Mouse (Mus musculus) gonadal fat pad, adult 2 months (tissue): ENCODE data around the gene Rad51b. TPM values are rescaled to one million over a fixed set of nuclear protein-coding genes. Genes with fewer than 3 reads are reported as not detected.

Experiments
- DNase-seq: peaks from one replicate; pipeline ENCODE4 v3.0.0-alpha.2; 2012; ENCODE audit warnings: low read depth
- polyA plus RNA-seq: library from polyadenylated mRNA; depleted of rRNA; stranded (reverse); fragments of >200 nt; gene quantifications from 2 replicates; pipeline ENCODE4 v1.2.3, GENCODE M21; 2012

Rad51b gene
- polyA plus RNA-seq, 1 experiment = 0.90 TPM

DNA sequence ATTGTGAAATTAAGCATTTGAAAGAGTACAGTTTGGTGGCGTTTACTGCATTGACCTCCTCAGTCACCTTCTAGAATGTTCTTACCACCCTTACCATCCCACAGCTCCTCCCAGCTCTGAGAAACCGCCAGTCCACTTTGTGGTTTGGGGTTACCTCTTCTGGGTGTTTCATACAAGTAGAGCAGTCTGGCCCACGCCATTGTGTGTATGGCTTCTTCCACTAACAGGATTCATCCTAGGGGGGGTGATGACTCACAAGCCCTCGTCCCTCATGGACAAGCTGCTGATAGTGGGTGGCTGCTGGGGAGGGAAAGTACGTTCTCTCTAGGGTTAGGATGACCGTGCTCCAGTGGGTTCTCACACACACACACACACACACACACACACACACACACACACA, 535.5 kb downstream of the Rad51b start:
- DNase-seq = no peak

DNA sequence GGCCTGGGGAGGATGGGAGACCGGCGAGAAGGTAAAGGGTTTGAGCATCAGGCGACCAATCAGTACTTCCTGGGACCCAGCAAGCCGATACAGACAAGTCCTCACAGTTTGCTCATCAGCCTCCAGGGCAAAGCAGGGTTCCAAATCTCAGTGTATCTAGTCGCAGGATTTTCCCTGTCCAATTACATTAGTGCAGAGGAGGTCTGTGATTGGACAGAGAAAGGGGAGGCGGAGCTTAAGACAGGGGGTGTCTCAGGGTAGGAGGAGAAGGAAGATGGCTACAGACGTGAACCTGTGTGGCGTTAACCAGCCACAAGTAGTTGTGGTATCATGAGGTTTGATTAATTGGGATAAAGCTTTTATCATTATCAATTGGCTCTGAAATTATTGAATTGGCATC, 538.4 kb downstream of the Rad51b start:
- no peak for DNase-seq

DNA sequence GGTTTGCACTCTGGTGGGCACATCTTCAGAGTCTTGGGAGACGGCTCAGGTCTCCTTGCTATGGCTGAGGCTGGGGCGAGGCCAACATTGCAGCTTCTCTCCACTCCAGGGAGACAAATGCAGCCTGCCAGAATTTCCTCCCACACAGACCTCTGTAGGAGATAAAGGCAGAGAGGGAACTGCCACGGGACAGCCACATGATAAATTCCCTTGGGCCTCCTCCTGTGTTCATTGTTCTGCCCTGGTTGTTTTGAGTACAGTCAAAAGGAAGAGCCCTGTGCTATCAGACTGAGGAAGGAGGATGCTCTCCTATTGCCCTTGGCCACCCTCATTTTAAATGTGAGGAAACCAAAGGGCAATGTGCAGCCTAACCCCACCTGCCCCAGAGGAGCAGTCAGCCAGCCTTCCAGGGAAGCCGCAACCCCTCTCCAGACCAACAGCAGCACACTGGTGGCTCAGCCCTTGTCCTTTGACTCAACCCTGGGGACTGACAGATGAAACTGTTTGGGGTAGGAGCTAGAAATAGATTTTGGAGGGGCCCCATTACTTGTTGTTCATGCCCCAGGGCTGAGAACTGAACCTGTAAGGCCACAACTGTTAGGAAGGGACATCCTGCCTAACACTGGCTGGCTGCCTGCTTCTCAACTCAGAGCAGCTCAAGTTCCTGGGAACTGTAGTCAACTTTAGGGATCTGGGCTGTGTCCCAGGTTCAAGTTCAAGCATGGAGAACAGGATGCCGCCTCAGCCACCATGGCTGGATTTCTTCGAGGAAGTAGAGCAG, 541.3 kb downstream of the Rad51b start:
- peak; percentile 57 for DNase-seq

DNA sequence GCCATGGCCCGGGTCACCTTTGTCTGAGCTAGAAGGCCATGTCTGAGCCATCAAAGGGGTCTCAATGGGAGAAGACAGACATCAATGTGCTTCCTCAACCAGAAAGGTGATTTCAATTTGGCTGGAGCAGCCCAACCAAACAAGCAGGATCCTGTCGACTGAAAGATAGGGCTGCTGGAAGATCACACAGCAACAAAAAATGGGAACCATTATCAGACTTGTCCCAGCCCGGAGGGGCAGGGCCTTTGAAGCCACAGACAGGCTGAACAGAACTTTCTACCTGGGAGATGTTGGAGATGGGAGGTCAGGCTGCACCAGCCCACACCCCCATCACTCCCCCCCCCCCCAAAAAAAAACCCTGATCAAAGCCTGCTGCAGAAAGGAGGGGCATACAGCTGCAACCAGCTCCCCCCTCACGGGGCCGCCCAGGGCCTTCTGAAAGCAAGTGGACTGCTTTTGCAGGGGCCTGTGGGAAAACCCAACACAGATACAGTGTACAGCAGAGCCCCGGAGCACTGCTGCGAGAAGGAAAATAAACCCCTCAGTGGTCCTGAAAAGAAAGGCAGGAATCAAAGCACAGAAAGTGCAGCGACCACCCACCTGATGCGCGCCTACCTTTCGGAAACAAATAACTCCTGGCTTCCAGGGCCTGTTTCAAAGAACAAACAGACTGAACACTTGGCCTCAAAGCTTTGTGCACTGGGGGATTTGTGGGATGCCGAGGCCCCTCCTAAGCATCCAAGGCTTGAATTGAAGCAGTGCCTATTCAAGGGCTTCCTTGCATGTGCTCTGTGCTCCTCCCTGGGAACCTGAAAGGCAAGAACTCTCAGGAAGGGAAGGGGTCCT, 542.2 kb downstream of the Rad51b start:
- no peak for DNase-seq

GRCm38 (mm10) chr12:79840465-79840864, 543.4 kb downstream of the Rad51b start:
- no peak for DNase-seq

DNA sequence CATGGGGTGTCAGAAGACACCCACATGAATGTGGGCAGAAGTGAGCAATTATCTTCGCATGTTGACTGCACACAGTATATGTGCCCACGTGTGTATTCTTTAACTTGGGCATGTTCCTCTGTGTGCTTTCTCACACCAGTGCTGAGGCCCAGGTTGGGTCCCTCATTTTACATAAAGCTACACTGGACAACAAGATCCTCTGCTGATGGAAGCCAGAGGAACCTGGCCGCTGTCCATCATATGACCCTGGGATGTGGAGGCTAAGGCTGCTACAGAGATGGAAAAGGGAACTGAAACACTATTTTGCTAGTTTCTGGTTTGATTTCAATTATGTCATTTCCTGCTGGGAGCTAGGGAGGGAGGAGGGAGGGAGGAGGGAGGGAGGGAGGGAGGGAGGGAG, 544.2 kb downstream of the Rad51b start:
- DNase-seq = no peak

- no peak for DNase-seq
Measured at GRCm38 (mm10) chr12:79842319-79842718, 545.2 kb downstream of the Rad51b start.

GRCm38 (mm10) chr12:79843002-79843401, 545.9 kb downstream of the Rad51b start:
- DNase-seq = no peak

- no peak for DNase-seq
Measured at GRCm38 (mm10) chr12:79843496-79843895, 546.4 kb downstream of the Rad51b start.

GRCm38 (mm10) chr12:79846247-79847151, 549.4 kb downstream of the Rad51b start:
- DNase-seq = no peak

DNA sequence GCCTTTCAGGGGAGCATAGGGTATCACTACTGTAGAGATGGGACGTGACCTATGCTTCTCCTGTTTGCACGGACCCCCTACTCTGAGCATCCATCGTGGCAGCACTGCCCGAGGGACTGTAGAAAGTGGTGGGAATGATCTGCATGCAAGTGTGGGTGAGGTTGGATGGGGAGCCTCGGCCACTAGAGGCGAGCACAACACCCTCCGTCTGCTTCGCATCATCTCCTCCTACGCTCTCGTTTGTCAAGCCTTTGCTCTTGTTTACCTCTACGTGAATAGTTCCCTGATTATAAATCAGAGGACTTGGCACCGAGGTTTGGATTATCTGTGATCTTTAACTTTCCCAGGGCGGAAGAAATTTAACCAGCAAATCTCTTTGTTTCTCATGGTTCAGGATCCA, 551.5 kb downstream of the Rad51b start:
- no peak for DNase-seq

DNA sequence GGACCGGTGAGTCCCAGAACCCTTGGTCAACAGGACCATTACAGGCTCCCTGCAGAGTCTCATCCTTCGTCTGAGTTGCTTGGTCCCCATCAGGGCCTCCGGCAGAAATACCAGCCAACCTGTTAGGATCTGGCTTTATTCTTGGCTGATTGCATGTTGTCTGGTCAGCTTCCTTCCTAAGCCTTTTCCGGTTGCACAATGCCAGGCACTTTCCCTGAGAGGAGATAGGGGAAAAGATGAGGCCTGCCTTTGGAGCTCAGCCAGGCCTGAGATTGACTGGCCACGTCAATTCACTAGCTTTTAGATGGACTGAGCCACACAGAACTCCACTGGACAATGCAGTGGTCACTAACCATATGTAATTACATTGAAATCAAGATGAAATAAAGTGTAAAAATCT, 552.9 kb downstream of the Rad51b start:
- no peak for DNase-seq

DNA sequence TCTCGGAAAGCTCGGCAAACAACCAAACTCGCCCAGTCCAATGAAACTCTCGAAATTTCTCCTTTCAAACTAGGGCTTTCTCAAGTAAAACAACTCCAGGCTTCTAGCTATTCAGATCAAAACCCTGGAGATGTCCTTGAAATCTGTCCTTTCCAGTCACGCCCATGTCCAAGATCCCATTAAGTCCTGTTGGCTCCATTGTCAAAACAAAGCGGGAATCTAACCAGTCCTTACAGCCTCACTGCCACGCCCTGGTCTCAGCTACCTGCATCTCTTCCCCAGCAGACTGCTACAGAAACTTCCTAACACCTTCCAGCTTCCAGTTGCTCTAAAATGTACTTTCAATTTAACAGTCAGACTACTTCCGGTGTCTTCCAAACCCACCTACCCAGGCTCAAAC, 554.8 kb downstream of the Rad51b start:
- no peak for DNase-seq

DNA sequence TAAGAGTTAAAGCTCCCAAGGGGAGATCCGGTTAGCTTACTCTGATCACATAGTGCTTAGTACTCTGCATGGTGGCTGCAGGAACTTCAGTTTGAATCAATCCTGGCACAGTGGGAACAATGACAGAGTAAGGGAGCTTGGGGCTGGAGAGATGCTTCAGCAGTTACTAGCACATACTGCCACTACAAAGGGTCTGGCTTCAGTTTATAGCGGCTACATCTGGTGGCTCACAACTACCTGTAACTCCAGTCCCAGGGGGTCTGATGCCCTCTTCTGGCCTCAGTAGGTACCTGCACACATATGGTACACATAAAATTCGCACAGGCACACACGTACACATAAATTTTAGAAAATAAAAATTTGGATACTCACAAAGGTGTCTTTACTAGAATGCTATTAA, 555.5 kb downstream of the Rad51b start:
- no peak for DNase-seq

DNA sequence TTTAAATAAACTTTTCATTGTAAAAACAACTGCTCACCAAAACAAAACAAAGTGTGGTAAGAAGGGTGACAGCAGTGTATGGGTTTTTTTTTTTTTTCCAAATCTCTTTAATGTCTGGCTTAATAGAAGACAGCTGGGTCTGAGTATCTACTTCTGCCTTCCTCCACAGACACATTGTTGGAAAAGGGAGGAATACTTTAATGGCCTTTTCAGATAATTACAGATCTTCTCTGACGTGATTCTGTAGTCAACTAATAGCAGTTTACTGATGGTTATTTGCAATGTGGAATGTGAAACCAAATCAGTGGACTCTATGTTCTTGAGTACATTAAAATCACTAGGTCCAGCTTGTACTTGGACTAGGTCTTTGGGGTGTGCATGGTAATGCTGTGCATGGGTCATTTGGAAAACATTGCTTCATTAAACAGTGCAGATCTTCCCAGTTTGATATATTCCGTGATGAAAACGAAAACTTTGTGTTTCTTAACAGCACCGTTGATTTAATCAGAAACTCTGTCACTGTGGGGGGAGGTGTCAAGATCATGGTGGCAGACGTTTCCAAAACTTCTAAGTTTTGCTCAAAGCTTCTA, 556.9 kb downstream of the Rad51b start:
- no peak for DNase-seq

- DNase-seq = no peak
Measured at GRCm38 (mm10) chr12:79854507-79854906, 557.4 kb downstream of the Rad51b start.

GRCm38 (mm10) chr12:79856116-79856909, 559.2 kb downstream of the Rad51b start:
- DNase-seq = no peak

GRCm38 (mm10) chr12:79857704-79858103, 560.6 kb downstream of the Rad51b start:
- DNase-seq = no peak

GRCm38 (mm10) chr12:79858336-79858735, 561.3 kb downstream of the Rad51b start:
- no peak for DNase-seq

GRCm38 (mm10) chr12:79859354-79860247, 562.5 kb downstream of the Rad51b start:
- no peak for DNase-seq
